Mouse (Mus musculus) left cerebral cortex, postnatal 36 days (tissue): Measurements from ENCODE around the gene Ms4a4b. TPM values are rescaled to one million over a fixed set of nuclear protein-coding genes. Genes with fewer than 3 reads are reported as not detected.
A peak's percentile ranks its signal among the peaks of the same experiment; 100 is the strongest.
"Not testable (repeated sequence)": the region's sequence is repeated elsewhere in the genome, so short reads cannot be mapped to it uniquely, and the experiment has no call there.

Experiments used
- DNase-seq, 2 experiments: peaks; one replicate each; pipeline ENCODE4 v3.0.0; 2021 to 2022; ENCODE audit warnings: low spot score in 2 of 2, mixed read lengths in 1 of 2
- intact Hi-C: fragments of 180-260 bp; cut with DNase I; formaldehyde crosslinking; loops from one replicate; pipeline ENCODE4 v1.15.1; 2025
- total RNA-seq, 2 experiments: library from RNA; stranded (reverse); gene quantifications; 2 replicates each; pipeline ENCODE4 v1.2.3; 2021

The Ms4a4b gene
- total RNA-seq, 2 experiments from 2014 or later = not detected

- no peak for DNase-seq
- intact Hi-C loops = no loop called here
Observed at GRCm38 (mm10) chr19:11485266-11485665, 41.9 kb downstream of the Ms4a4b start.

GRCm38 (mm10) chr19:11485746-11486145 is 42.4 kb downstream of the Ms4a4b start, which contains the start of gene Gm8369:
Gm8369 (plus strand) TSS chr19:11485938.
- peak; percentile 15 to 34 for DNase-seq
- intact Hi-C loops = no loop called here

- intact Hi-C loops = no loop called here
- no peak for DNase-seq
Observed at GRCm38 (mm10) chr19:11486599-11486998, 43.2 kb downstream of the Ms4a4b start.

- intact Hi-C loops = no loop called here
- no peak for DNase-seq
Observed at GRCm38 (mm10) chr19:11491406-11492189, 48.2 kb downstream of the Ms4a4b start.

GRCm38 (mm10) chr19:11492671-11493070 is 49.3 kb downstream of the Ms4a4b start:
- DNase-seq = no peak
- intact Hi-C loops = no loop called here

- no peak for DNase-seq
- intact Hi-C loops = no loop called here
Observed at GRCm38 (mm10) chr19:11494519-11494918, 51.2 kb downstream of the Ms4a4b start.

GRCm38 (mm10) chr19:11496361-11496760 is 53.0 kb downstream of the Ms4a4b start:
- DNase-seq = no peak
- intact Hi-C loops = no loop called here

- intact Hi-C loops, DNase-seq: not testable (repeated sequence)
Observed at GRCm38 (mm10) chr19:11497300-11497699, 53.9 kb downstream of the Ms4a4b start.

- no peak for DNase-seq
- intact Hi-C loops = loop anchor here (2.0 kb wide), 1 partner anchor 48 kb away; no protein-coding TSS in a partner anchor
Observed at GRCm38 (mm10) chr19:11500796-11501195, 57.4 kb downstream of the Ms4a4b start.

- intact Hi-C loops = loop anchor here (2.0 kb wide), 1 partner anchor 47 kb away; no protein-coding TSS in a partner anchor
- DNase-seq = no peak
Observed at GRCm38 (mm10) chr19:11501326-11501725, 58.0 kb downstream of the Ms4a4b start.

GRCm38 (mm10) chr19:11504857-11505256 is 61.5 kb downstream of the Ms4a4b start:
- DNase-seq = no peak
- intact Hi-C loops = no loop called here

- intact Hi-C loops = no loop called here
Observed at GRCm38 (mm10) chr19:11513458-11513857, 70.1 kb downstream of the Ms4a4b start.

GRCm38 (mm10) chr19:11516246-11516645 is 72.9 kb downstream of the Ms4a4b start, which contains the start of gene Ms4a6b:
Ms4a6b (plus strand) TSS chr19:11516512.
- intact Hi-C loops = no loop called here
- DNase-seq = no peak

More at GRCm38 (mm10) chr19:11513458-11513857, 70.1 kb downstream of the Ms4a4b start:
- DNase-seq = no peak

Other genes starting within 250 kb of the Ms4a4b start
- not detected for gene Ms4a13, start 246.8 kb upstream of the Ms4a4b start, total RNA-seq
- not detected for gene Ms4a12, start 211.1 kb upstream of the Ms4a4b start, total RNA-seq
- gene Ms4a1, start 177.3 kb upstream of the Ms4a4b start, total RNA-seq = not detected
- gene Ms4a5, start 159.7 kb upstream of the Ms4a4b start, total RNA-seq = not detected
- under 1 TPM in 1 of 2 experiments, not detected in 1; 0.07 TPM for gene Ms4a14, start 129.1 kb upstream of the Ms4a4b start, total RNA-seq
- gene Ms4a7, start 107.4 kb upstream of the Ms4a4b start, total RNA-seq = 1 to 10 TPM in 1 of 2 experiments, under 1 TPM in 1; 0.47 to 1.2 TPM
- gene Ms4a4a, start 68.0 kb upstream of the Ms4a4b start, total RNA-seq = under 1 TPM; 0.94 to 1.00 TPM
- under 1 TPM in 1 of 2 experiments, not detected in 1; 0.23 TPM for gene Ms4a4c, start 38.8 kb upstream of the Ms4a4b start, total RNA-seq
- gene Ms4a6c, start 25.8 kb downstream of the Ms4a4b start, total RNA-seq = 1 to 10 TPM; 1.7 TPM
- gene Gm8369, start 42.4 kb downstream of the Ms4a4b start, total RNA-seq = 1 to 10 TPM in 1 of 2 experiments, under 1 TPM in 1; 0.59 to 1.2 TPM
- 1 to 10 TPM in 1 of 2 experiments, under 1 TPM in 1; 0.94 to 1.5 TPM for gene Ms4a6b, start 73.0 kb downstream of the Ms4a4b start, total RNA-seq
- gene Ms4a4d, start 93.2 kb downstream of the Ms4a4b start, total RNA-seq = not detected
- gene Ms4a6d, start 161.3 kb downstream of the Ms4a4b start, total RNA-seq = 1 to 10 TPM; 1.3 to 1.6 TPM
- not detected for gene Ms4a2, start 180.2 kb downstream of the Ms4a4b start, total RNA-seq
- gene Ms4a3, start 197.3 kb downstream of the Ms4a4b start, total RNA-seq = not detected
- gene Oosp2, start 217.0 kb downstream of the Ms4a4b start, total RNA-seq = not detected
- not detected for gene Oosp1, start 247.6 kb downstream of the Ms4a4b start, total RNA-seq